Mouse (Mus musculus): Measurements from ENCODE around the gene Lyl1.

DNA sequence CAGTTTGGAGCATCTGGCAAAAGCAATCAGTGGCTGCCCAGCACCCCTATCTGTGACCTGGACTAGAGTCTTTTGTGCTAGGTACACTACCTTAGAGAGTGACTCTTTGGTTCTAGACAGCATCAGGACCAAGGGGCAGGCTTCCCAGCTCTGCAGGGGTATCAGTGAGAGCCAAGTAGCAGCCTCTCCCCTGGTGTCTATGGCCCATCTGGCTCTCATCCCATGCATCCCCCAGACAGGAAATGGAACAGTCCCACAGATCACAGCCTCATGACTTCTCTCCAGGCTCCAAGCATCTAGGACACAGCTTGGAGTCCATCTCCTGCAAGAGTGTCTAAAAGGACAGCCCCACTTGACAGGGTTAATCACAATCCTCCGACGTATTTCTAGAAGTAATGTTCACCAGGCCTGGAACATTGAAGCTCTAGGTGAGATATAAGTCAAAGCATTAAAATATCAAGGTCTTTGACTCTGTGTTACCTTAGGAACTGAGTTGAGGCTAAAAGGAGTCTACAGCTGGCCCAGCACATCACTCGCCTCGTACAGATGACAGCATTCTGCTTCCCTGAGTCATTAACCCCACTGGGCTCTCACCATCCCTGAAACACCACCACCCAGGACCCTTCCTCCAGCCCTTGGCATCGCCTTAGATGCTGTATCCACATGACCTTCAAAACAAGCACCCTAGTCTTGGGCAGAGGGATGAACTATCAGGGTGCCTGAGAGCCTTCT is 17.9 kb downstream of the Lyl1 start:
- TF ChIP-seq CTCF (IDR thresholded peaks at IDR 0.05; ENCODE audit: control insufficient read depth, insufficient read depth, insufficient read length) = no peak
- TF ChIP-seq MYOD1 (IDR thresholded peaks at IDR 0.05; ENCODE audit: control insufficient read depth, insufficient read length, low read depth) = peak; percentile 83
- no peak for TF ChIP-seq USF1 (IDR thresholded peaks at IDR 0.05; ENCODE audit: low read depth)
- no peak for TF ChIP-seq FOSL1 (IDR thresholded peaks at IDR 0.05; ENCODE audit: insufficient read depth, low read length, poor library complexity, severe bottlenecking)
- TF ChIP-seq CEBPB (IDR thresholded peaks at IDR 0.05; ENCODE audit: low read depth) = no peak

Measured in C2C12 (cell line).